Mouse (Mus musculus) liver, embryonic 14.5 days (tissue): ENCODE results near the gene Commd1. TPM values are rescaled to one million over a fixed set of nuclear protein-coding genes. Genes with fewer than 3 reads are reported as not detected.

Experiments used
- ATAC-seq: fragments of 200-750 bp; cut with Nextera tagmentation; 2 replicates; pipeline ENCODE4 v1.8.0; 2017; ENCODE audit warnings: moderate number of reproducible peaks, mild to moderate bottlenecking, moderate library complexity; ENCODE audit not compliant: insufficient read depth
- DNase-seq, 3 experiments: peaks; one replicate each; pipeline ENCODE4 v3.0.0-alpha.2; 2012 to 2013; ENCODE audit warnings: low read depth in 3 of 3, low spot score in 3 of 3
- H3K27ac ChIP-seq: fragments of 300-500 bp; sonication (generic); 2 replicates; pipeline ENCODE4 v1.5.1; 2014; ENCODE audit warnings: moderate library complexity, mild to moderate bottlenecking, control low read depth, inconsistent platforms
- H3K27me3 ChIP-seq: fragments of 300-500 bp; sonication (generic); 2 replicates; pipeline ENCODE4 v1.6.1; 2014; ENCODE audit warnings: mild to moderate bottlenecking, low read length, moderate library complexity; ENCODE audit not compliant: control insufficient read depth, insufficient read depth
- H3K36me3 ChIP-seq: fragments of 300-500 bp; sonication (generic); replicated peaks from 2 replicates; pipeline ENCODE4 v1.6.1; 2014; ENCODE audit warnings: low read depth; ENCODE audit not compliant: control insufficient read depth, insufficient read depth
- H3K4me1 ChIP-seq, 2 experiments: fragments of 200-500 bp in 1 of 2; fragments of 300-500 bp in 1 of 2; sonication (generic) in 1 of 2; replicated peaks; 2 replicates each; pipeline ENCODE4 v1.6.1; 2012 to 2014; ENCODE audit warnings: antibody characterized with exemption in 1 of 2, inconsistent platforms in 1 of 2, low read length in 1 of 2; ENCODE audit not compliant: control insufficient read depth in 2 of 2, insufficient read depth in 2 of 2
- H3K4me2 ChIP-seq: fragments of 300-500 bp; sonication (generic); 2 replicates; pipeline ENCODE4 v1.6.1; 2014; ENCODE audit warnings: low read depth, mild to moderate bottlenecking, control low read depth, moderate library complexity
- H3K4me3 ChIP-seq, 2 experiments: fragments of 200-500 bp in 1 of 2; fragments of 300-500 bp in 1 of 2; sonication (generic) in 1 of 2; 2 replicates each; pipeline ENCODE4 v1.5.1; 2012 to 2014; ENCODE audit warnings: low read depth in 2 of 2, low read length in 2 of 2, mild to moderate bottlenecking in 2 of 2, control low read depth in 1 of 2, inconsistent platforms in 1 of 2, moderate library complexity in 1 of 2; ENCODE audit not compliant: insufficient read depth in 1 of 2
- H3K9ac ChIP-seq: fragments of 300-500 bp; sonication (generic); replicated peaks from 2 replicates; pipeline ENCODE4 v1.6.1; 2014; ENCODE audit warnings: mild to moderate bottlenecking, control low read depth, moderate library complexity
- H3K9me3 ChIP-seq: fragments of 300-500 bp; sonication (generic); 2 replicates; pipeline ENCODE4 v1.6.1; 2016; ENCODE audit warnings: low read length, mixed read lengths; ENCODE audit not compliant: control insufficient read depth
- CTCF ChIP-seq: IDR thresholded peaks from 2 replicates; pipeline ENCODE4 v1.5.1; 2016; ENCODE audit warnings: antibody characterized with exemption, low read depth, control low read depth
- EP300 ChIP-seq: IDR thresholded peaks from 2 replicates; pipeline ENCODE4 v1.6.1; 2016; ENCODE audit warnings: antibody characterized with exemption, low read depth
- WGBS: fragments of 180-500 bp; shearing (Covaris S2); extraction: QIAGEN DNeasy Blood & Tissue Kit; methylation state at CpG from one replicate; pipeline ENCODE4 v1.1.7; 2014; ENCODE audit not compliant: insufficient replicate concordance; 5-methylcytosine and 5-hydroxymethylcytosine counted together
- polyA plus RNA-seq, 2 experiments: library from polyadenylated mRNA; depleted of rRNA in 1 of 2; stranded (reverse) in 1 of 2; unstranded in 1 of 2; fragments of >200 nt; fragmentation: Nextera tagmentation in 1 of 2; extraction: Ambion mirVana in 1 of 2; gene quantifications; 2 replicates each; pipeline versions ENCODE4 v1.2.1 to v1.2.3; 2012 to 2014

Gene Commd1
- polyA plus RNA-seq, 2 experiments, result 35.6 to 203 TPM

DNA sequence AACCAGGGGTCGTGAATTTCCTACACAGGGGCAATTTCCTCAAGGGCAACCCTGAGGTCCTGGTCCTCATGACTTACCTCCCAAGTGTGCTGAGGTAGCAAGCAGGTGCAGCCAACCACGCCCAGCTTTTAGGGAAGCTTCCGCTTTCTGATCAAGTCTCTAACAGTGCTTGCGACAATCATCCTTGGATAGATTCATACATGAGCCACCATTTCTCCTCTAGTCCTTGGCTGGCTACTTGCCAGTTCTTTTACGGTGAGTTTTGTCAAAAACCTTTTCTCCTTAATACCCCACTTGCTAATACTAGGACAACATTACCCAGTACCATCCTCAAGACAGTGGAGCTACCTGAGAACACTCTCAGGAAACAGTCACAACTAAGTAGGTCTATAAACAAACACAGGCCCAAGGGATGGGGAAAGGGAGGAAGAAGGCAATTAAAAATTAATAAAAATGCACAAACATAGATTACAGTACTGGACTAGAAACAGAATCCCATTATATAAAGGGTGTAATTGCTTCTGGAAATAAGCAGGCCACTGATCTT is 133.5 kb downstream of the Commd1 start:
- Histone ChIP-seq H3K4me3 (no peak overlapping the region), H3K9ac (no peak overlapping the region), H3K27ac (peak overlapping the region; percentile 18; the same call in 1 of the 2 replicates), H3K27me3 (no peaks in the 10 kb centered on the region), H3K36me3 (no peaks in the 10 kb centered on the region), H3K4me1 (peaks cover 64 to 79% of the 10 kb centered on the region in 2 experiments), H3K4me2 (peak overlapping the region; percentile 29), H3K9me3 (no peaks in the 10 kb centered on the region)
- WGBS, result 28% methylated on average over 5 of the region's 5 CpGs
- no peak for ATAC-seq
- no peak for DNase-seq
- TF ChIP-seq CTCF (no peak), EP300 (no peak)

DNA sequence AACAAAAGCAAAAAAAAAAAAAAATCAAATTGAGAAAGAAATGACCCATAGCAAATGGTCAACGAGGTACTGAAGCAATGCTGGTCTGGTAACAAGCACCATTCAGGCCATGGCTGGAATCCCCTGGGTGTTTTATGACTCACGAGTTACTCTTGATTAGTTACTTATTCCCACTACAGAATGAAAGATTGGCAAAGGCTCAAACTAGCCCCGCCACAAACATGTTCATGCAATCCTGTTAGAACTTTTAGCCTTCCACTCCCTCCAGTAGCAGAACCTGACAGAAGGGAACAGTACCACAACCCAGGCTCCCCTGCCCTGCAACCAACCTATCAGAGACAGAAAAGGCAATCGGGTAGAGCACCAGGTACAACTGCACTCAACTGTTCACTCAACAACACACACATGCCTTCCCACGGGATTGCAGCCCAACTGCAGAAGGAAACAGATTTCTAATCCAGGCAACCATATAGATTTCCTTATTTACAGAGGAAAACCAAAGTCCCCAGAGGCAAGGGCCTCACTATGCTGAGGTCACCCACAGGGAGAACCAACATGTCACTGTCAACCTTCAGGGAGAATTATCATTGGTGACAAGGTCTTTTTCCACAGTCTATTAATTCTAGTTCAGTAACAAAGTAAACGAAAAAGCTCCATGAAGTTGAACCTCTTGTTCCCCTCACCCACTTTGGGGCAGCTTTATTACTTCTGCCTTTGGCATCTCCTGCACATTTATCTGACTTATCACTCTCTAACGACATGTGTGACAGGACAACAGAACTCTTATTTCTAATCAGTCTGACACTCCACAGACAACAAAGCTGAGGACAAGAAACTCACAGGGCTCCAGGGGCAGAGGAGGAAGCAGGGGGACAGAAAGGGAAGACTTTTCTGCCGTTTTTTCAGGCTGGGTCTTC is 134.2 kb downstream of the Commd1 start:
- WGBS, result 25% methylated on average over 8 of the region's 8 CpGs
- H3K9me3 ChIP-seq, result no peaks in the 10 kb centered on the region
- H3K9ac ChIP-seq, result no peak overlapping the region
- no peaks in the 10 kb centered on the region for H3K27me3 ChIP-seq
- peaks cover 69 to 80% of the 10 kb centered on the region in 2 experiments for H3K4me1 ChIP-seq
- no peak overlapping the region for H3K4me3 ChIP-seq
- peak overlapping the region; percentile 29 for H3K4me2 ChIP-seq
- TF ChIP-seq CTCF, result no peak
- peak; percentile 38 for TF ChIP-seq EP300
- ATAC-seq, result peak; percentile 34; the same call in 1 of the 2 replicates
- no peaks in the 10 kb centered on the region for H3K36me3 ChIP-seq
- peak overlapping the region; percentile 18 for H3K27ac ChIP-seq
- DNase-seq, result no peak

DNA sequence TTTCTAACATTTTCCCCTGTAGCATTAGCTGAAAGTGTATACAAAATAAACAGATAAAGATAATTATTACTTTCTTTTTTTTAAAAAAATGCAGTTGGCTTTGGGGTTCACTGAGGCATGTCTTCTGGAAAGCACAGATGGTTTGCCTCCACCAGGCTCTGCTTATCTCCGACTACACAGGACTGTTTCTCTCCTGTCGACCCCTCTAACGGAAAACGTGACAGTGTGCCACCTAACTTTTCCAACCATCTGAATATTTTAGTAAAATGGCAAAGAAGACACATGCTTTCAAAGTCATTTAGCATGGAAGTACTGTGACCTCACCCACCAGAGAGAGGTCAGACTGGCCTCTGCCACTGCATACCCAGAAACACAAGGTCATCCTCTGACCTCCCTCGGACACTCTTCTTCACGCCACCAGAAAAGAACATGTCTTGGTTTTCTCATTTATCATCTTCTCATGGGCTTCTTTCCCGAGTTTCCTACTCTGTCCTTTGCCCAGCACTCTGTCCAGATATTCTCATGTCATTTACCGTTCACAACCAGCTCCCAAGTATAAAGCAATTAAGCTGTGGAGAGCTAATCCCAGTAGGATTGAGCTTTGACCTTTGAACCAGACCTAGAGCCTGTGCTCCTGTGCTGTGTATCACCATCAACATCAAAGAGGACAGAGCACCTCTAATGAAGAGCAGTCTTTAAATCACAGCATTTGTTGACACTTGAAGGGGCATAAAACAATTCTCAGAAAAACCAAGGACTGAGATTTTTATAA is 135.0 kb downstream of the Commd1 start:
- ATAC-seq (peak; percentile 48; the same call in 1 of the 2 replicates), DNase-seq (no peak)
- TF ChIP-seq CTCF, result no peak
- TF ChIP-seq EP300, result peak; percentile 74
- 15% methylated on average over 8 of the region's 8 CpGs for WGBS
- Histone ChIP-seq H3K4me2 (peak overlapping the region; percentile 37), H3K9ac (no peak overlapping the region), H3K27me3 (no peaks in the 10 kb centered on the region), H3K4me1 (peaks cover 74 to 83% of the 10 kb centered on the region in 2 experiments), H3K4me3 (no peak overlapping the region), H3K27ac (no peak overlapping the region), H3K36me3 (no peaks in the 10 kb centered on the region), H3K9me3 (no peaks in the 10 kb centered on the region)

Other genes with a start within 250 kb of the Commd1 start
- 2.2 and 2.3 TPM in 2 replicates for gene B3gnt2, start 121.4 kb downstream of the Commd1 start, polyA plus RNA-seq (2012; rRNA removed)
- 3.6 and 4.1 TPM in 2 replicates for gene B3gnt2, start 121.4 kb downstream of the Commd1 start, polyA plus RNA-seq (2014; fragmentation: Nextera tagmentation; extraction: Ambion mirVana)
- 6.2 and 12.6 TPM in 2 replicates for gene Zrsr1, start 10.4 kb downstream of the Commd1 start, polyA plus RNA-seq (2012; rRNA removed)
- gene Zrsr1, start 10.4 kb downstream of the Commd1 start, polyA plus RNA-seq (2014; fragmentation: Nextera tagmentation; extraction: Ambion mirVana), result 1.8 and 2.3 TPM in 2 replicates
- gene Gm28048, start 292 bp downstream of the Commd1 start, polyA plus RNA-seq (2012; rRNA removed), result 2.3 and 2.8 TPM in 2 replicates
- gene Gm28048, start 292 bp downstream of the Commd1 start, polyA plus RNA-seq (2014; fragmentation: Nextera tagmentation; extraction: Ambion mirVana), result 6.8 and 9.2 TPM in 2 replicates
- gene Cct4, start 8.1 kb upstream of the Commd1 start, polyA plus RNA-seq (2012; rRNA removed), result 41.0 and 65.4 TPM in 2 replicates
- 142 and 158 TPM in 2 replicates for gene Cct4, start 8.1 kb upstream of the Commd1 start, polyA plus RNA-seq (2014; fragmentation: Nextera tagmentation; extraction: Ambion mirVana)
- gene Fam161a, start 25.1 kb upstream of the Commd1 start, polyA plus RNA-seq (2012; rRNA removed), result 0.61 and 0.93 TPM in 2 replicates
- 1.4 and 1.9 TPM in 2 replicates for gene Fam161a, start 25.1 kb upstream of the Commd1 start, polyA plus RNA-seq (2014; fragmentation: Nextera tagmentation; extraction: Ambion mirVana)